Mouse (Mus musculus): ENCODE measurements around the gene Nosip.
"Not testable (repeated sequence)": the region's sequence is repeated elsewhere in the genome, so short reads cannot be mapped to it uniquely, and the experiment has no call there.

The Nosip gene

GRCm38 (mm10) chr7:45062239-45062835, at the start of gene Nosip, which contains the start of gene Prrg2:
Gene Nosip, plus strand, starts transcription at chr7:45062429.
Gene Prrg2, minus strand, starts transcription at chr7:45062677.
- peak; percentile 91 for DNase-seq (ENCODE audit: low spot score)

DNA sequence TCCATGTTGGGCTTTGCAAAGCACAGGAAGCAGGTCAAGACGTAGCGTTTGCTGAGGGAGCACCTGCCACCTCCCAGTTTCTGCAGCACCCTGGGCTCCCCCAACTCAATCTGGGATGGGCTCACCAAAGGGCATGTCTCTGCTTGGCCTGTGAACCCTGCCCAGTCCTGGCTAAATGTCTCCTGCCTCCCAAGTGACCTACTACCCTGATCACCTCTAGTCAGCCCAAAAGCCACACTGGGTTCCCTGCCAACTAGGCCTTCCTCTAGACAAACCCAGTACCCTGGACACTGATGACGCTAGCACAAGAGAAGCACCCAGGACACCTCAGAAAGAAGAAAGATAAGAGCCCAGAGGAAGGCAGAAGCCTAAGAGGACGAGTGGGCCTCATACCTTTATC, 49.4 kb upstream of the Nosip start:
- DNase-seq (ENCODE audit: low spot score) = no peak

GRCm38 (mm10) chr7:45013366-45014095, 48.7 kb upstream of the Nosip start:
- no peak for DNase-seq (ENCODE audit: low spot score)

DNA sequence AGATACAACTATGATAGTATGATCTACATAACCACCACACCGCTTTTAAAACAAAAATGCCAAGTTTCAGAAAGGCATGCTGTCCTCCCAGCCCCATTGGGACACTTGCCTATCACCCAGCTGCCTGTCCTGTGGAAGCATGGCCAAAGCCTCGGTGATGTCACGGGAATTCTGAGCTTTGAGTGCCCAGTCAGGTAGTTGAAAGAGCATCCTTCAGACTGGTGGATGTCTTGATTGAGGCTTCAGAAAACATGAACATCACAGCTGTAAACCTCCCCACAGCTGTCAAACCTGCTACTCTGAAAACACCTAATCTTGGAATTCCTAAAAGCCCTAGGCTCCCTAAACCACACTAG, 48.2 kb upstream of the Nosip start:
- no peak for DNase-seq (ENCODE audit: low spot score)

DNA sequence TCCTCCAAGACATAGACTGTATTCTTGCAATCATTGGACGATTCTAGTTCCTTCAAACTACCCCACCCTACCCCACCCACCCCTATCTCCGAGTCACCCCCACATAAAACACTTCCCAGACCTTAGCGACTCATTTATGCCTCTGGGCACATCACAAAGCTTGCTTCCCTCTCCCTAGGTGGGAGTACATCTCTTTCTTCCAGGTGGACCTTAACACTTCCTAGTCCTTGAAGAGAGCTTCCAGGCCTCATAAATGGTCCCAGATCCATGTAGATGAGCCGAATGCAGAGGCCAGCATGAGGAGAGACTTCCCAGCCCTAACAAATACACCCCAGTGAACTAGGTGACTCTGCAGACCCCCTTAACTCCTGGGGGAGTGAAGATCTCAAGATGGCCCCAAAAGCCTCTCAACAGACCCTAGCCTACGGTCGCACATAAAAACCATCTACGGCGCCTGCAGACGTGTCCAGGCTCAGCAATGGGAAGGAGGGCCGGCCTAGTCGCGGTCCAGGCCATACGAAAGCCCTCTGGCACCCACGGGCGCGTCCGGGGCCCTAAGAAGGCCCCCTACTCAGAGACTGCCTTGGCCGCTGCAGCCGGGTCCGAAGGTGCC, 46.8 kb upstream of the Nosip start:
- no peak for DNase-seq (ENCODE audit: low spot score)

DNA sequence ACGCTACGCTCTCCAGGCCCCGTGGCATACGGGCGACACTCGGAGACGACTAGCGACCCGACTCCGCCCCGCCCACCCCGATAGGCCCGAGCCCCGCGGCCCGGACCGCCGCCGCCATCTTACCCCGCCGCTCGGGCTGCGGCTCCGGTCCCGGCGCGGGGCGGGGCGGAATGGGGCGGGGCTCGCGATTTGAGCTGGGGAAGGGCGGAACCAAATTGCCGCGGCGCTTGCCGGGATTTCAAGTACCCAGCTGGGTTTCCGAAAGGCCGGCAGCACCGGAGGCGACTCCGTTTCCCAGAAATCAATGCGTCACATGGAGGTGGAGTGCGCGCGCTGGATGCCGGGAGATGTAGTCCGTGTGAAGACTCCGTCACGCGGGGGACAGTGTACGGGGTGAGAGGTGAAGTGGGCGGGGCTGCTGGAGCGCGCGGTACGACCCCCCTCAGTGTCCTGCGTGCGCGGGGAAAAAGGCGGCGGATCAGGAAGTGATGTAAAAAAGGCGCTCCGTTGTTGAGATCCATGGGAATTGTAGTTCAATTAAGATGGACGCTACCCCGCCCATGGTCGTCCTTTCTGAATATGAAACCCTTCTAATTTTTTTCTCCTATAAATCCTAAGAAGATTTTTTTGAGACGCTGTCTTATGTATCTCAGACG, 46.1 kb upstream of the Nosip start, which contains the start of gene Scaf1:
Gene Scaf1, minus strand, starts transcription at position 407 of the 656 bp plus-strand sequence.
- peak; percentile 95 for DNase-seq (ENCODE audit: low spot score)

DNA sequence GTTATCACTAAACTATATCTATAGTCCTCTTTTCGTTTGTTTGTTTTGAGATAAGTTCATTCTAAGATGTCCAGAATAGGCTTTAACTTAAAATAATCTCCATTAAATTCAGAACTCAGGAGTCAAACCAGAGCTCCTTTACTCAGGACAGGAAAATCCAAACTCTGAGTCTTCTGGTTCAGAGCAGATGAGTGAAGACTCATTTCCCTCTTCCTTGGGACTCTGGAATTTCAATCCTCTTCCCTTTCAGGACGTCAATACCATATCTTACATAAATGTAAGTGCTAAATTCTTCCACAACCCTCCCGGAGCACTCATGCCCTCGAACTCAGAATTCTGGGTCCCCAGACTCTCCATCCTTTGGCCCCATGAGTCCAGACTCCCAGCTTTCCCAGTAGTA, 45.5 kb upstream of the Nosip start:
- no peak for DNase-seq (ENCODE audit: low spot score)

GRCm38 (mm10) chr7:45017242-45018061, 44.8 kb upstream of the Nosip start, which contains the start of gene Rras:
Gene Rras, plus strand, starts transcription at chr7:45017961.
- DNase-seq (ENCODE audit: low spot score) = peak; percentile 80

- peak; percentile 48 for DNase-seq (ENCODE audit: low spot score)
These were observed 43.1 kb upstream of the Nosip start for GRCm38 (mm10) chr7:45019031-45019571.

- DNase-seq (ENCODE audit: low spot score) = no peak
These were observed 42.0 kb upstream of the Nosip start for GRCm38 (mm10) chr7:45020225-45020624.

DNA sequence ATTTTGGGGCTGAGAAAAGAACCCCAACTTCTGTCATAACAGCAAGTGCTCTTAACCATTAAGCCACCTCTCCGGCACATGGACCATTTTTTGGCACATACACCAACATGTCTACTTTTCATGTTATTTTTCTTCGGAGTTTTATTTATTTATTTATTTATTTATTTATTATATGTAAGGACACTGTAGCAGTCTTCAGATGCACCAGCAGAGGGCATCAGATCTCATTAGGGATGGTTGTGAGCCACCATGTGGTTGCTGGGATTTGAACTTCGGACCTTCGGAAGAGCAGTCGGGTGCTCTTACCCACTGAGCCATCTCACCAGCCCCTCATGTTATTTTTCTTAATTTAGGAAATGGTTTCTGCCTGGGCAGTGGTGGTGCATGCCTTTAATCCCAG, 38.5 kb upstream of the Nosip start:
- not testable (repeated sequence) for DNase-seq (ENCODE audit: low spot score)

DNA sequence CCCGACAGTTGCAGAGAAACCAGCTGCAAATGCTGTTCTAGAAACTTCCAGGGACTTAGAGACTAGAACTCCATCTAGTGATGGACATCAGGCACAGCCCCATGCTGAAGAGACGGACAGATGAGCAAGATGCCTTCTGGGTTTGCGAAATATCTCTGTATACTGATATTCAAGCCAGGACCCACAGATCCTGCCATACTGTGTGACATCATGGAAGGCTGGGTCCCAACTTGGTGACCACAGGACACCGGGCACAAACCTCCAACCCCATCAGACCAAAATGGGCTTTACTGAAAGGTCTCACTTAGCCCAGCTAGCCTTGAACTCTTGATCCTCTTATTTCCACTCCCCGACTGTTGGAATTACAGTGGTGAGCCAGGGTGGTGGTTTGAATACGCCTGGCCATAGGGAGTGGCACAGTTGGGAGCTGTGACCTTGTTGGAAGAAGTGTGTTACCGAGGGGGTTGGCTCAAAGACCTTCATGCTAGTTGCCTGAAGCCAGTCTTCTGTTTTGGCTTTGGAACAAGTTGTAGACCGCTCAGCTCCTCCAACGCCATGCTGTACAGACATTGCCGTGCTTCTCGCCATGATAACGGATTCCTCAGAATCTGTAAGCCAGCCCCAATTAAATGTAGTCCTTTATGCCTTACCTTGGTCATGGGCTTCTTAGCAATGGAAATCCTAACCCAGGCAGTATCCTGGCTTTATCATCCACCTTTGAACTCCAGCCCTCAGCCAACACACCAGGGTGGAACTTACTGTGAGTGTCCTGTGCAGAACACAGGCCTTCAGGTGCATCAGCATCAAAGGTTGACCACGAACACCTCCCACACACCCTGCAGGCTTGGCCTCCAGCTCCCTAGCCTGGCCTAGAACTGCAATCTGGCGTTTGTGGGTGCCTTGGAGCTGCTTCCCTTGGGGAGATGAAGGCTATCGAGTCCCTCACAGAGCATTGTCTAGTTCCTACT, 37.7 kb upstream of the Nosip start:
- DNase-seq (ENCODE audit: low spot score) = no peak

DNA sequence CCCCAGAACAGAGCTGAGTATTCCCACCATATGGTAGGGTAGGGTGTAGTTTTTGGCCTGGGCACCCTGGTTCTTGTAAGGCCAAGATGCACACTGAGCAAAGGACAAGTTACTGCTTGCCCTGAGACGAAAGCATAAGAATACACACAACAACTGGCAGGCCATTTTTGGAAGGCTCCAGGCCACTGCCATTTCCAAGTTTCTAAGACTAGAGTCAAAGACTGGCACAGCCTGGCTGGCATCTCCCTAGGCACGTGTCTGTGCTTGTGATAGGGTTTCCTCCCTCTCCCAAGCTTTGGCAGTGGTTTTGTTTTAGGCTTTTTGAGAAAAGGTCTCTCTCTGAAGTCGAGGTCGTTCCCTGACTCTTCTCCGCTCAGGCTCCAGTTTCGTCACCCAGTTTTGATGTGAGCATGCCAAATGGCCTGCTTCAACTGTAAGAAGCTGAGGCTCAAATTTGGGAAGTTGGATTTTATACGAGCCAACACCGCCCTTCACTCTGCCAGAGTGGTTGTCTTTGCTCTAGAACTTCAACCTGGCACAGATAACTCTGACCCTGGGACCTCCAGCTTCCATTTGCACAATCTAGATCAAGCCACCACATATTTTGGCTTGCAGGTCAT, 36.5 kb upstream of the Nosip start:
- DNase-seq (ENCODE audit: low spot score) = no peak

DNA sequence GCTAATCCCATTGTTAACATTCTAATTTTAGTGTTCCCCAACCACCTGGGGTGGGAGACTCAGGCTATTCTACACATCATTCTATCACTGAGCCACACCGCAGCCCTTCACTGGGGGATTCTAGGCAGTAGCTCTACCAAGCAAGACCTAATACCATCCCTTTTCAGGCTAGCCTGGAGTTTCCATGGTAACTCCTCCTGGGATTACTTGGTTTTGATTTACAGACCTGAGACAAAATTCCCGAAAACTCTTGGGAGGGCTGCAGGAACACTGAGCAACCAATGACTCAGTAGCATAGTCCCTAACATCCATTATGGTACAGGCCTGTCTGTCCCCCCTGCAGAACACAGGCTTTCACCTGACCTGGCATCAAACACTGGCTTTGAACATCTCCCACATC, 36.0 kb upstream of the Nosip start:
- DNase-seq (ENCODE audit: low spot score) = no peak

DNA sequence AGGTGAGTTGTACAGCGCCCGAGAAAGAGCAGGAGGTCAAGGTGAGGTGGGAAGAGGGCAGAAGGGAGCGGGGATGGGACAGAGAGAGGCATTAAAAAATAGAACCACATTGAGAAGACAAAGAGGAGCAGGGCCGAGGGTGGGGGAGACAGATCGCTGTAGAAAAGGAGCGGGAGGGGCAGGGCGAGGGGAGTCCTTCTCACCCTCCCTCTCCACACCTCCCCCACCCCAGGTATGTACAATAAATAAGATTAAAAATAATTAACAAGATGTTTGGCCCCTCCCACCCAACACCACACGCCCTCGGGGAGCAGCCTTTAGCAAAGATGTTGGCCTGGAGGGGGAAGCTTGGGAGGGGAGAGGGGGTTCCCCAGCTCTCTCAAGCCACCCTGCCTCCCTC, 34.5 kb upstream of the Nosip start:
- DNase-seq (ENCODE audit: low spot score) = no peak

DNA sequence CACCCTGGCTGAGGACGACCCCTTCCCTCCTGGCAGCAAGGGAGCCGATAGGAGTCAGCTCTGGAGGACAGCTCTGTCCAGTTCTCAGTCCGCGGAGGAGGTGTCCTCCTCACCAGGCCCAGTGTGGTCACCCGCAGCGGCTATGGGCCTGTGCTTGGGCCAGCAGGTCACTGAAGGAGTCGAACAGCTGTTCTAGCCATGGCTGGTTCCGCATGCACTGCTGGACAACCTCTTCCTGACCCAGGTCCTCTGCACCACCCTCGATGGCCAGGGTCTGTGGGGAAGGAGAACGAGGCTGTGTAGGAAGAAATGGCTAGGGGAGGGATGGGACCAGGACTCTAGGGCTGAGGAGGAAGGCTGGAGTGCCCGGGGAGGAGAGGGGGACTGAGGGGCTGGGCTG, 33.9 kb upstream of the Nosip start:
- no peak for DNase-seq (ENCODE audit: low spot score)

GRCm38 (mm10) chr7:45029995-45030394, 32.2 kb upstream of the Nosip start:
- DNase-seq (ENCODE audit: low spot score) = no peak

DNA sequence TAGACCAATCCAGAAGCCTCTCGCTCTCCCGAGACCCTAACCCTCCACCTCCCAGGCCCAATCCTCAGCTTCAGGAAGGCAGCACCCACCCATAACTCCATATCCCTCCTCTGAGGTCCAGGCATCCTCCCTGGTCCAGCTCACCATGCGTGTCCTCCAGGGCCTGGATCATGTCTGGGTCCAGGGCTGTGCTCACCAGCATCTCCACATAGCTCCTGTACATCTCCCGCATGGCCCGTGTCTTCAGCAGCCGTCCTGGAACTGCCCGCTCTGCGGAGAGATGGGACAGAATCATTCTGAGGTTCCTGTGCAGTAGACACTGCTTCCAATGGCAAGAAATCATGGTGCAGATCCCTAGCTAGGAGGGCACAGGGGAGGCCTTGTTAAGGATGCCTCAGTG, 31.4 kb upstream of the Nosip start:
- no peak for DNase-seq (ENCODE audit: low spot score)

DNA sequence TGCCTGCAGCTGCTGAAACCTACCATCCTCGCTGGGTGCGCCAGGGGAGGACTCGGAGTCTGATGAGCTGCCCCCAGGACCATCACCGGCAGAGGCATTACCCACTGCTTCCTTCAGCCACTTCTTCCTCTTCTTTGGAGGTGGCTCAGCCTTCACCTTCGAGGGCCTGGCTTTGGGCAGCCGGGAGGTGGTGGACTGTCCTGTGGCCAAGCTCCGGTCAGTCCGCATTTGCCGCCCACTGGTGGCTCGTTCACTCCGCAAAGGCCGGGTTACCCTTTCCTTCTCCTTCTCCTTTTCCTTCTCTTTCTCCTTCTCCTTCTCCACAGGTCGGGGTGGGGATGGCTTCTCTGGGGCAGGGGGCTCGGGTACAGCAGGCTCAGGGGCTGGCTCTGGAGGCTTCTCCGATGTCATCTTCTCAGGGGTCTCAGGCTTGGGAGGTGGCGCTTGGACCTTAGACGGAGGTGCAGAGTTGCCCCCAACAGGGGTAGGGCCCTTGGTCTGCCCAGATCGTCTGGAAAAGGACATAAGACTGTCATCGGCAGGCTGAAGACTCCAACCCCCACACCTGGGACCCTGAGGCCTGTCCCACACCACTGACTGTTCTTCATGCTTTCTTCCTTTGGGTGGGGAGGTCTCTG, 28.4 kb upstream of the Nosip start:
- DNase-seq (ENCODE audit: low spot score) = no peak
